Mouse (Mus musculus) spleen, postnatal 36 days (tissue): ENCODE measurements around the gene Nrg3.
"Not testable (repeated sequence)": the region's sequence is repeated elsewhere in the genome, so short reads cannot be mapped to it uniquely, and the experiment has no call there.

Experiments
- DNase-seq, 2 experiments: peaks; one replicate each; pipeline ENCODE4 v3.0.0; 2022; ENCODE audit warnings: low spot score in 2 of 2, mixed read lengths in 1 of 2

The Nrg3 gene

GRCm38 (mm10) chr14:39211472-39211871, 261.4 kb downstream of the Nrg3 start:
- DNase-seq: no peak

DNA sequence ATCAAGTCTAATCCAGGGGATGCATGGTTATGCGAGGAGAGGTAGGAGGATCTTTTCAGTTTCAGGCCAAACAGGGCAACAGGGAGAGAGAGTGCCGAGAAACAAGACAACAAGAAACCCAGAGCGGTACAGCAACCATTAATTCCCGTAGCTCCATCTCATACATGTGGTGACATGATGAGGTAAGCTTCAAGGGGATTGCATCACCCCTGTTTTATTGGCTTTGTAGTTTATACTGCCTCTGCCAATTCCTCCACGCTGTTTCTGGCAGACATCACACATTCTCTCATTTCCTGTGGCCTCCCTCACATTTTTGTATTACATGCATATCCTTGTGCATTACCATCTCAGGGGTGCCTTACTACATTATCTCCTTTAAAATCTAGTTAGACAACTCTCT, 280.9 kb downstream of the Nrg3 start:
- no peak for DNase-seq

DNA sequence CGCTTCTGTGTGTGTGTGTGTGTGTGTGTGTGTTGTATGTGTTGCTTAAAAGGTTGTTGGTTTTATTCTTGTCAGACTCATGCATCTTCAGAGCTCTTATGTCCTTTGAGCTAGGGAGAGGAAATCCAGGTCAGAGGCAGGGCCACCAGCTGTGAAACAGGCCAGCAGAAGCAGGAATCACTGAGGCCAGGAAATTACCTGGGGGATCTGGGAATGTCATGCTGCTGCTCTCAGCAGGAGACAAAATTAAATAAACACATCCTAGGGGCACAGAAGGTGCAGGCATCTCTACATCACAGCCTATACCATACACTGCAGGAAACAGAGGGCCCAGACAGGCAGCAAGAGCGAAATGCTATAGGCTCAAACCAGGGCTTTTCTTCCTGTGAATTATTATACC, 299.2 kb downstream of the Nrg3 start:
- no peak for DNase-seq

DNA sequence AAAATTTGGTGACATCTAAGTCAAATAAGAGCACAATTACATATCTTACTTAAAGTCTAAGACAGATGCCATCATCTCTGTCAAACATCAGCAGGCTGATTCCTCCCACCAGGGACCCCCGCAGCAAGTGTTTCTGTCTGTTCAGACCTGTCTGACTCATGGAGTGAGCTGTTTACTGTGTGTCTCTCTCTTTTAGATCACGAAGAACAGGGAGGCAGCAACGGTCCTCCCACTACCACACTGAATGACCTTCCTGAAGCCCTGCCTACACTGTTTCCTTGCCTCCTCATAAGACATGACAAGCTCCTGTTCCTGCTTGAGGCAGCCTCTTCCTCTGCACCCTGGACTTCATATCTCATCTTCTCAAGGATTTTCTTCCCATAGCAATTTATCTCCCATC, 312.7 kb downstream of the Nrg3 start:
- DNase-seq: no peak

- DNase-seq: no peak
Observed at GRCm38 (mm10) chr14:39155462-39155861, 317.4 kb downstream of the Nrg3 start.

- DNase-seq: no peak
Observed at GRCm38 (mm10) chr14:39129766-39130165, 343.1 kb downstream of the Nrg3 start.

GRCm38 (mm10) chr14:39117977-39118376, 354.9 kb downstream of the Nrg3 start:
- no peak for DNase-seq

GRCm38 (mm10) chr14:39116522-39117231, 356.2 kb downstream of the Nrg3 start:
- not testable (repeated sequence) for DNase-seq

GRCm38 (mm10) chr14:39109566-39109965, 363.3 kb downstream of the Nrg3 start:
- no peak for DNase-seq

GRCm38 (mm10) chr14:39106776-39107175, 366.1 kb downstream of the Nrg3 start:
- no peak for DNase-seq

DNA sequence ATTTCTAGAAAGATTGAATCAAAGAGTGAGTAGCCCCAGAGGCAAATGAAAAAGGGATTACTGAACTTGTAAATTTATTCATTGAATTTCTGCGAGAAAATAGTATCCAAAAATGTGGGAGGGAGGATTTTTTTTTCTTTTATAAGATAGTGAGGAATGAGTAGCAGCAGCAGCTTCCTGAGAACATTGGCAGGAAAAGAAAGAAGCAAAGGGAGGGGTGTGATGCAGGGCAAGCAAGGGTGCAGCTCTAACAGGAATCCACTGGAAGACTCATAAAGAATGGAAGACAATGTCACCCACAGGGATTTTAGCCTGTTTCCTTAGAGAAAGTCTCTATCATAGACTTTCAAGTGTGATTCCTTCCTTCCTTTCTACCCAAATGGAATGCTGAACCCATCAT, 377.7 kb downstream of the Nrg3 start:
- DNase-seq: no peak

- DNase-seq: no peak
Observed at GRCm38 (mm10) chr14:39079461-39079860, 393.4 kb downstream of the Nrg3 start.

DNA sequence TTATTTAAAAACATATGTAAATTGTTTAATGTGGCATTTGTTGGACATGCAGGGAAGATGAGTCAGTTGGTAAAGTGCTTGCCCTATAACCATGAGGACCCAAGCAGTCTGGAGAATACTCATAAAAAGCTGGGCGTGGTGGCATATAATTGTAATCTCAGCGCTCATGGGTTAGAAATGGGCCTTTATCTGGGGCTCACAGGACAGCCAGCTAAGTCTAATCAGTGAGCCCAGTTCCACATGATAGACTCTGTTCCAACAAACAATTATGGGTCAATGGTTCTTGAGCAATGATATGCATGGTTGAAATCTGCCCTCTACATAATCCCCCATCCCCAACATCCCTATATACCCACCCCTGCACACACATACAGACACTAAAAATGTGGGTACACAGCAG, 421.3 kb downstream of the Nrg3 start:
- DNase-seq: no peak

GRCm38 (mm10) chr14:39049021-39049420, 423.9 kb downstream of the Nrg3 start:
- no peak for DNase-seq

DNA sequence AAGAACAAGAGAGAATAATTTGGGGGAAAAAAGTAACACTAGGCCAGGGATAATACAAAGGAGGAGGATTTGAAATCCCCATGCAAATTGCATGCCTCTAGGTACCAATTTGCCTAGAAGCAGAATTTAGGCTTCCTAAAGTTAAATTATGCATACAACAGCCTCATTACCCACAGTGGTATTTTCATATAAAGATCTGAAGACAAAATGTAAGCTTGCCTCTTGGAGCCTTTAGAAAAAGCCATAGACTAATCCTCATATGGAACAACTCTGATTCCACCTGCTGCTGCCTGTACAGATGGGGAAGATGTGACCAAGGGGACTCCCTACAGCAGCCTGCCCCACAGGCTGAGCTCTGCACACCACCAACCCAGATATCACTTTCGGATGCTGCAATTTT, 428.6 kb downstream of the Nrg3 start:
- no peak for DNase-seq

- DNase-seq: no peak
Observed at GRCm38 (mm10) chr14:39043793-39044192, 429.1 kb downstream of the Nrg3 start.

DNA sequence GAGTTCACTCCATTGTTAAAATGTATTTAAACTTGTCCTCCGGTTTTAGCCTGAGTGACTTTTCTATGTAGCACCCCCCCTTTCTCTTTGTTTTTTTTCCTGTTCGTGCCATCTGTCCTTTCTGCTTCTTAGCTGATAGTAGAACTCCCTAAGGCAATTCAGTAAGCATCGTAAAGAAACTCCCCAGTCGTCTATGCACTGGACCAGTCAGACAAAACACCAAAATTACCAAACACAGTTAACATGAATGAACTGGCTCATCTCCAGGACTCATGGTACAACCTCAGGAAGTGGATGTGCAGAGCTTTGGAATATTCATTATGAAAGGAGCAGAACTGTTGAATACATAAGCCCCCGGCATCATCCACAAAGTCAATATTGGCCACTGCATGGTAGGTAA, 429.5 kb downstream of the Nrg3 start:
- DNase-seq: no peak

- DNase-seq: no peak
Observed at GRCm38 (mm10) chr14:39039046-39039445, 433.8 kb downstream of the Nrg3 start.

DNA sequence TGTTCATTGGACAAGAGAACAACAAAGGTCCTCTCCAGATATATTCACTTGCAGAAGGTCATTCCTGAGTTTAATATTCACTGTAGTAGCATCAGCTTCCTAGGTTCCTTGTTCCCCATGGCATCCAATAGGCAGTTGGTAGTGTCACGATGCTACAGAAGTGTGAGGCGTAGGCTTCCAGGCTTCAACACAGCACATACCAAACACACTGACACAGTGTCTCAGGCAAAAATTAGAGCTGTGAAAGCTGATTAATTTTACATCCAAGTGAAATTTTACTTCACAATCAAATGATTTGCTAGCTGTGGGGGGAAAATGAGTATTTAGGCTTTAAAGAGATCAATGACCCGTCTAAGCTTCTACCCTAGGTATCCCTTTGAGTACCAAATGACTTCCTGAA, 438.4 kb downstream of the Nrg3 start:
- DNase-seq: no peak

DNA sequence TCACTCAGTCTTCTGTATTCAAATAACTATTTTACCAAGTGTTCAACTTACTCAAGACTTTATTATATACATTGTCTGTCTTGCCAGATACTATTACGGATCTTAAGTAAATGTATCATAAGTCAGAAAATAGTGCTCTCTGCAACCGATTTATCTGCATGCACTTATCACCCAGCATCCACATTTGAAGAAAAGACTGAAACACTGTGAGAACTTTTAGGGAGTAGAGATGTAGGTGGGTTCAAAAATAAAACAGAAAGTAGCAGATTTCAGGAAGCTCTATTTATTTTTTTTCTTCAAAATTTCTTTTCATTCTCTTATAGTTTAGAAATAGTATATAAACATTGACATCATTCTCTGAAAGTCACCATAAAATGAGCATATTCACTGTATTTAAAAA, 449.8 kb downstream of the Nrg3 start:
- no peak for DNase-seq

GRCm38 (mm10) chr14:39014126-39014525, 458.8 kb downstream of the Nrg3 start:
- DNase-seq: no peak

GRCm38 (mm10) chr14:38997843-38998242, 475.0 kb downstream of the Nrg3 start:
- DNase-seq: no peak

GRCm38 (mm10) chr14:38992574-38992866, 480.4 kb downstream of the Nrg3 start:
- no peak for DNase-seq

DNA sequence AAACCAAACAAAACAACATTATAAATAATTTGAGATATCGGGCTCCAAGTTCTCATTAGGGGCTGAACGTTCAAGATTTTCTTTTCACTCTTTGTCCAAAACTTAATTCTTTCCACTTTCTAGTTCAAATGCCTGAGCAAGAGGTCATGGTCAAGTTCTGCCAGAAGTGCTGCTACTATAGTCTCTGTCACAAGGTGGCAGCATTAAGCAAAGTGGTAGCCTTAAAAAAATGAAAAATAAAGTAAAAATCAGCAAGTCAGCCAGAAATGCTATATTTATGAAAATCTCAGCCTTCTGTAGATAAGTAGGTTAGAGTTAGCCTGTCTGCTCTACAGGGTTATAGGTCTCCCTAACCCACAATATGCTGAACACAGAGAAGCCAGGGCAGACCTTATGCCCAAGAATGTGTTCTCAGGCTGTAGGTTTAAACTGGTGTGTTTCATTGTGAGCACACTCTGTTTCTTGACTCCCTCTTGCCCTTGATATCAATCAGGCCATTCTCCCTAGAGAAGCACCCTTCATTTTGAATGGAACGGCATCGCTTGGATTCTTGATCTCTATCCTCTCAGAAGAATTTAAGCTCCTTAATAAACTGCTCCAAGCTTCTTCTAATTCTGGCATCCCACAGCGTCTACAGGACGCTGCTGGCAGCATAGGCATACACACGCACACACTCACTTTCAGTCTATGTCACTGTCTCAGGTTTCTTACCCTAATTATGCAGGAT, 480.9 kb downstream of the Nrg3 start:
- no peak for DNase-seq
